Mouse (Mus musculus) neural tube, embryonic 14.5 days (tissue): ENCODE results near the gene R3hdm4. TPM values are rescaled to one million over a fixed set of nuclear protein-coding genes. Genes with fewer than 3 reads are reported as not detected.
"Not testable (repeated sequence)": the region's sequence is repeated elsewhere in the genome, so short reads cannot be mapped to it uniquely, and the experiment has no call there.

Source experiments
- ATAC-seq: fragments of 200-750 bp; cut with Nextera tagmentation; 2 replicates; pipeline ENCODE4 v1.8.0; 2017; ENCODE audit warnings: low read depth, mild to moderate bottlenecking, moderate TSS enrichment, moderate library complexity
- H3K27ac ChIP-seq: fragments of 300-500 bp; sonication (generic); 2 replicates; pipeline ENCODE4 v1.5.1; 2014; ENCODE audit warnings: low read depth, mild to moderate bottlenecking, control low read depth, low read length, moderate library complexity, mixed read lengths
- H3K27me3 ChIP-seq: fragments of 300-500 bp; sonication (generic); 2 replicates; pipeline ENCODE4 v1.6.1; 2014; ENCODE audit warnings: low read length; ENCODE audit not compliant: control insufficient read depth, insufficient read depth
- H3K36me3 ChIP-seq: fragments of 300-500 bp; sonication (generic); 2 replicates; pipeline ENCODE4 v1.6.1; 2014; ENCODE audit warnings: low read length, mixed read lengths; ENCODE audit not compliant: control insufficient read depth, insufficient read depth
- H3K4me1 ChIP-seq: fragments of 300-500 bp; sonication (generic); 2 replicates; pipeline ENCODE4 v1.6.1; 2014; ENCODE audit warnings: low read length; ENCODE audit not compliant: control insufficient read depth, insufficient read depth
- H3K4me2 ChIP-seq: fragments of 300-500 bp; sonication (generic); 2 replicates; pipeline ENCODE4 v1.6.1; 2014; ENCODE audit warnings: mild to moderate bottlenecking, low read depth, low read length, control low read depth
- H3K4me3 ChIP-seq: fragments of 300-500 bp; sonication (generic); 2 replicates; pipeline ENCODE4 v1.5.1; 2014; ENCODE audit warnings: low read depth, low read length, control low read depth, mixed read lengths
- H3K9ac ChIP-seq: fragments of 300-500 bp; sonication (generic); replicated peaks from 2 replicates; pipeline ENCODE4 v1.6.1; 2014; ENCODE audit warnings: low read depth, mild to moderate bottlenecking, control low read depth, low read length, mixed read lengths
- H3K9me3 ChIP-seq: fragments of 300-500 bp; sonication (generic); 2 replicates; pipeline ENCODE4 v1.6.1; 2016; ENCODE audit warnings: low read length; ENCODE audit not compliant: control insufficient read depth
- WGBS: fragments of 180-500 bp; shearing (Covaris S2); extraction: QIAGEN DNeasy Blood & Tissue Kit; methylation state at CpG from one replicate; pipeline ENCODE4 v1.1.7; 2014; 5-methylcytosine and 5-hydroxymethylcytosine counted together
- polyA plus RNA-seq: library from polyadenylated mRNA; unstranded; fragments of >200 nt; fragmentation: Nextera tagmentation; extraction: Ambion mirVana; gene quantifications from 2 replicates; pipeline ENCODE4 v1.2.1, GENCODE M21; 2014

The R3hdm4 gene
- polyA plus RNA-seq, 1 experiment from 2014 or later: 265 TPM

DNA sequence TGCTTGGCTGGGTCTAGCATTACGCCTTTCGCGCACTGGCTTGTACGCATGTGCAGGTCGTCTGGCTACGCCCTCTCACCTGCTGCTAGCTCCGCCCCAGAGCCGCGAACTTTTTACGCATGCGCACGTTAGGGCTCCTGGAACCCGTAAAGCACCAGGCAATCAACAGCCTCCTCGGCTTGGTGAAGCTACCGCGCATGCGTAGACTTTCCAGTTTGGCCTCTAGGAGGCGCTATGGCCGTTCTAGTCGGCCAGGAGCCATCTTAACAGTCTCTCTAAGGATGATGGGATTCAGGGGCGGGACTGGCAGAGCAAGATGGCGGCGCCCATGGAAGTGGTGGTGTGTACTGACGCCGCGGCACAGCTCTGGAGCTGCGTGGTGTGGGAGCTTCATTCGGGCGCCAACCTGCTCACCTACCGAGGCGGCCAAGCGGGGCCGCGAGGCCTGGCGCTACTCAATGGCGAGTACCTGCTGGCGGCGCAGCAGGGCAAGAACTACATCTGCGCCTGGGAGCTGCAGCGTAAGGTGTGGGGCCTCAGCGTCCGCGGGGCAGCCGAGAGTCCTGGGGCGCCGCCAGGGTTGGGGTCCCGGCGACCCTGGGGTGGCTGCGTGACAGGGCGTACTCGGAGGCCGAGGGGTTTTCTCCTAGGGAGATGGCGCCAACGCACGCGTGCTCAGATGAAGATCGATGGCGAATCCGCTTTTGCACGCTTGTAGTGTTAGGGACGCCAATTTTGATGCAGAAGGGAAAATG lies 39.0 kb upstream of the R3hdm4 start, which contains the start of gene Wdr18:
Gene Wdr18 (plus strand): TSS at position 306 of the 755 bp plus-strand sequence.
- H3K27ac ChIP-seq: peak within 1 kb of the TSS; percentile 57; the same call in 1 of the 2 replicates
- no peaks in the 10 kb centered on the region for H3K9me3 ChIP-seq
- peak; percentile 97 for ATAC-seq
- under 1% methylated on average over 61 of the region's 61 CpGs for WGBS
- no peaks in the 10 kb centered on the region for H3K27me3 ChIP-seq
- H3K9ac ChIP-seq: peak within 1 kb of the TSS; percentile 74
- H3K4me3 ChIP-seq: peak within 1 kb of the TSS; percentile 88
- H3K4me2 ChIP-seq: peak within 1 kb of the TSS; percentile 66
- peaks cover 6% of the 10 kb centered on the region; the same call in 1 of the 2 replicates for H3K4me1 ChIP-seq
- H3K36me3 ChIP-seq: 0 out of 2 replicates have a peak, but pooled peaks cover 10% of the 10 kb centered on the region

DNA sequence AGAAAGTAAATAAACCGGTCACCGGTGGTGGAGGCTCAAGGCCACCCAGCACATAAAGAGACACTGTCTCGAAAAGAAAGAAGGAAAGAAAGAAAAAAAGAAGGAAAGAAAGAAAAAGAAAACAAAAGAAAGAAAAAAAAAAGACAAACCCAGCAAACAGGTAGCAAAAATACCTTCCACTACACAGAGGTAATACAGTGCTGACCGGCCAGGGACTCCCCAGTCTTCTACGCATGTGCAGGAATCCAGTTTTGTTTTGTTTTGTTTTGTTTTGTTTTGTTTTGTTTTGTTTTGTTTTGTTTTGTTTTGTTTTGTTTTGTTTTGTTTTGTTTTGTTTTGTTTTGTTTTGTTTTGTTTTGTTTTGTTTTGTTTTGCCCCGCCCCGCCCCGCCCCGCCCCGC lies 38.4 kb upstream of the R3hdm4 start:
- not testable (repeated sequence) for H3K9ac ChIP-seq, ATAC-seq, H3K27me3 ChIP-seq, H3K4me1 ChIP-seq, H3K9me3 ChIP-seq, H3K36me3 ChIP-seq, H3K4me3 ChIP-seq, H3K27ac ChIP-seq
- 38% methylated on average over 10 of the region's 10 CpGs for WGBS
- peak overlapping the region; percentile 66; the same call in 1 of the 2 replicates for H3K4me2 ChIP-seq

DNA sequence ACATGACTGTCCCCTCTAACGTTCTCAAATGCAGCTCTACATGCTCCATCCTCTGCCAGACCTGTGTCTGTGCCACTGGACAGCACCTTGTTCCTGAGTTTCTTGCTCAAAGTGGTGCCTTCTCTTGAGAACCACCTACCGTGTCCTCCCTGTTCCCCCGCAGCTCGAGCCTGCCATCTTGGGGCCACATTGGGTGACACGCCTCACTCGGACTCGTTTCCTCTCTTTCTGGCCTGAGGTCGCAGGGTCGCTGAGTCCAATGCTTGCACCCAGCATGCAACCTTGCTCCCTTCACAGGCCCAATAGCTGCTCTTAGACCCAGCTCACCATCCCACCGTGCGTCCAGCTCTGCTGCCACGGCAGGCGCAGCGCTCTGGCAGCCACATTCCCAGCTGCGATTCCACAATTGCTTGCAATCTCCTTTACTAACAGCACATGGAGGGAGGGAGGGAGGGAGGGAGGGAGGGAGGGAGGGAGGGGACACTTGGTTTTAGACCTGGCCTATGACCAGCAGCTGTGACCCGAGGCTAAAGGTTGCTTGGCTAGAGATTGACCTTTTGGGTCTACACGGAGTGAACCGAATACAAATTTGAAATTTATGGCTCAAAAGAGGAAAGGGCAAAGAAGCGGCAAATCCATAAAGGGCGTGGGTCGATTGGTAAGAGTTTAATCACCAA lies 37.3 kb upstream of the R3hdm4 start:
- no peak overlapping the region for H3K9ac ChIP-seq
- ATAC-seq: no peak
- 3% methylated on average over 21 of the region's 21 CpGs for WGBS
- no peak overlapping the region for H3K4me2 ChIP-seq
- no peaks in the 10 kb centered on the region for H3K9me3 ChIP-seq
- no peak overlapping the region for H3K27ac ChIP-seq
- no peak overlapping the region for H3K4me3 ChIP-seq
- H3K36me3 ChIP-seq: peaks cover 12% of the 10 kb centered on the region
- peaks cover 6% of the 10 kb centered on the region; the same call in 1 of the 2 replicates for H3K4me1 ChIP-seq
- H3K27me3 ChIP-seq: no peaks in the 10 kb centered on the region

GRCm38 (mm10) chr10:79956643-79957154 lies 35.7 kb upstream of the R3hdm4 start:
- Histone ChIP-seq H3K4me2 (no peak overlapping the region), H3K27ac (no peak overlapping the region), H3K9me3 (no peaks in the 10 kb centered on the region), H3K4me1 (peaks cover 6% of the 10 kb centered on the region; the same call in 1 of the 2 replicates), H3K27me3 (no peaks in the 10 kb centered on the region), H3K4me3 (no peak overlapping the region), H3K9ac (no peak overlapping the region), H3K36me3 (peaks cover 13% of the 10 kb centered on the region)
- 17% methylated on average over 4 of the region's 4 CpGs for WGBS
- ATAC-seq: no peak

- Histone ChIP-seq H3K36me3 (peaks cover 22% of the 10 kb centered on the region), H3K4me2 (no peak overlapping the region), H3K9me3 (no peaks in the 10 kb centered on the region), H3K4me3 (no peak overlapping the region), H3K27me3 (no peaks in the 10 kb centered on the region), H3K9ac (no peak overlapping the region), H3K4me1 (peaks cover 2% of the 10 kb centered on the region; the same call in 1 of the 2 replicates), H3K27ac (no peak overlapping the region)
- 70% methylated on average over 9 of the region's 9 CpGs for WGBS
- no peak for ATAC-seq
Measured at GRCm38 (mm10) chr10:79955691-79956090, 34.7 kb upstream of the R3hdm4 start.

DNA sequence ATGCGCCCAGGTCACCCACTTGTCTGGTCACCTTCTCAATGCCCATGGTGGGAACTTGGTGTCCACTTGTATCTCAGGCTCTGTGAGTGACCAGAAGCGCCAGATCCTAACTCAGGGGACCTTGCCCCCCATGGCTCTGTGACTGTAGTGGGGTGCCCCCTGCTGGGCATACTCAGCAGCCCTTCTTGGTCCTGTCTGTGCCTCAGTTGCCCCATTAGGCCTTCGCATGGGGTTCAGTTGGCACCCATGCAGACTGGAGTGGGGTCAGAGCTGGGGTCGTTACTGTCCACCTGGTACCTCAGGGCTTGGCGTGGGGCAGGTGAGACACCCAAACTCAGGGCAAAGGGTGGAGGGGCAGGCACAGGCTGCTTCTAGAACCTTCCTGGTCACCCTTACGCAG lies 32.9 kb upstream of the R3hdm4 start:
- Histone ChIP-seq H3K36me3 (peaks cover 28% of the 10 kb centered on the region), H3K9me3 (no peaks in the 10 kb centered on the region), H3K9ac (no peak overlapping the region), H3K4me3 (no peak overlapping the region), H3K4me2 (no peak overlapping the region), H3K27me3 (no peaks in the 10 kb centered on the region), H3K4me1 (no peaks in the 10 kb centered on the region), H3K27ac (no peak overlapping the region)
- 86% methylated on average over 6 of the region's 6 CpGs for WGBS
- ATAC-seq: no peak

DNA sequence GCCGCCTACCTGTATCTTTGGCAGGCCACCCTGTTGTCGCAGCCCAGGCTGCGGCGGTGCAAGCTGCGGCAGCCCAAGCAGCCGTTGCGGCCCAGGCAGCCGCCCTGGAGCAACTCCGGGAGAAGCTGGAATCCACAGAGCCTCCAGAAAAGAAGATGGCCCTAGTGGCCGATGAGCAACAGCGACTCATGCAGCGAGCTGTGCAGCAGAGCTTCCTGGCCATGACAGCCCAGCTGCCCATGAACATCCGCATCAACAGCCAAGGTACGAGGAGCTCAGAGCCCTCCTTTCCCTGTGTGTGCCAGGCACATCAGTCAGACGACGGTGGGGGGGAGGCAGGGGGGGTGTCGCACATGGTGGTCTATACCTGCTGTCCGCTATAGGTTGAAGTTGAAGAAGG lies 29.7 kb upstream of the R3hdm4 start:
- Histone ChIP-seq H3K4me1 (0 out of 2 replicates have a peak, but pooled peaks cover 4% of the 10 kb centered on the region), H3K4me2 (no peak overlapping the region), H3K9ac (no peak overlapping the region), H3K9me3 (no peaks in the 10 kb centered on the region), H3K27me3 (no peaks in the 10 kb centered on the region), H3K27ac (no peak overlapping the region), H3K4me3 (no peak overlapping the region), H3K36me3 (peaks cover 32% of the 10 kb centered on the region)
- no peak for ATAC-seq
- 90% methylated on average over 18 of the region's 18 CpGs for WGBS

GRCm38 (mm10) chr10:79949873-79950272 lies 28.9 kb upstream of the R3hdm4 start:
- WGBS: 98% methylated on average over 4 of the region's 4 CpGs

GRCm38 (mm10) chr10:79947502-79947901 lies 26.5 kb upstream of the R3hdm4 start:
- H3K27ac ChIP-seq: no peak overlapping the region
- H3K4me2 ChIP-seq: no peak overlapping the region
- H3K4me3 ChIP-seq: no peak overlapping the region
- H3K9ac ChIP-seq: no peak overlapping the region
- H3K36me3 ChIP-seq: peaks cover 21% of the 10 kb centered on the region
- H3K27me3 ChIP-seq: no peaks in the 10 kb centered on the region
- ATAC-seq: no peak
- WGBS: 66% methylated on average over 6 of the region's 6 CpGs
- H3K4me1 ChIP-seq: peaks cover 8% of the 10 kb centered on the region; the same call in 1 of the 2 replicates
- no peaks in the 10 kb centered on the region for H3K9me3 ChIP-seq

More at GRCm38 (mm10) chr10:79949873-79950272, 28.9 kb upstream of the R3hdm4 start:
- no peaks in the 10 kb centered on the region for H3K27me3 ChIP-seq
- H3K4me2 ChIP-seq: no peak overlapping the region
- H3K36me3 ChIP-seq: peaks cover 32% of the 10 kb centered on the region
- no peak for ATAC-seq
- no peak overlapping the region for H3K4me3 ChIP-seq
- H3K9me3 ChIP-seq: no peaks in the 10 kb centered on the region
- H3K27ac ChIP-seq: no peak overlapping the region
- no peak overlapping the region for H3K9ac ChIP-seq
- 0 out of 2 replicates have a peak, but pooled peaks cover 4% of the 10 kb centered on the region for H3K4me1 ChIP-seq
